Mouse (Mus musculus) MN1 (cell line): ENCODE data around the gene Akap7.

Source experiments
- DNase-seq: peaks from one replicate; pipeline ENCODE4 v3.0.0-alpha.2; 2016; ENCODE audit warnings: low spot score

Akap7 gene

GRCm38 (mm10) chr10:25307770-25308169, at the start of gene Akap7:
Gene Akap7, minus strand, starts transcription at chr10:25307870.
- DNase-seq = no peak

DNA sequence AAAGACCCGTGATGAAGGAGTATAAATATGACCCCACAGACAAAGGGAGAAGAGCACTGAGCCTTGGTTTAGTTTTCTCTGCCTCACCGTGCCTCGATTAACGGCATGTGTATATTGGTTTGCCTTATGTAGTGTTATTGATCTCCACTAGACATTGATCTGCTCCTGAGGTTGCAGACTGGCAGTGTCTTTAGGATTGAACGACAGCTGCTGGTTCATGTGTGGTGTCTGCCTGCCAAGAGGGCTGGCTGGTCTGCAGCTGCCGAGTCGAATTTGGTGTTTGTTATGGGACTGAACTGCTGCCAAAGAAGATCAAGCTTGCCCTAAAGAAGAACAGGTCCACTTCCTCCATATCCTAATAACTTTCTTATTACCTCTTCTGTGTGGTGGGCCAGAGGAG, 46.7 kb upstream of the Akap7 start:
- no peak for DNase-seq

DNA sequence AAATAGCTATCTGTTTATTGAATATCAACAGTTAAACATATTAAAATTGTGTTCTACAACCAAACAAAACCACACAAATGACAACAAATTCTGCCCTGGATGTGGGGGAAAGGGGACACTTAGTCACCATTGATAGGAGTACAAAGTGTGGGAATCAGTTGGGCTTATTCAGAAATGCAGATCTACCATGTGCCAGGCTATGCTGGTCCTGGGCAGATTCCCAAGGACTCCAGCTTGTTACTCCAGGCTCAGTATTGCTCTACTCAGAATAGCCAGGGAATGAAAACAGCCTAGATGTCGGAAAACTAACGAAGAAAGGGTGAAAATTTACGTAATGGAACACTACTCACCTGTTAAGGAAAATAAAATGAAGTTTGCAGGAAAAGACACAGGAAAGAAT, 46.3 kb upstream of the Akap7 start:
- no peak for DNase-seq

DNA sequence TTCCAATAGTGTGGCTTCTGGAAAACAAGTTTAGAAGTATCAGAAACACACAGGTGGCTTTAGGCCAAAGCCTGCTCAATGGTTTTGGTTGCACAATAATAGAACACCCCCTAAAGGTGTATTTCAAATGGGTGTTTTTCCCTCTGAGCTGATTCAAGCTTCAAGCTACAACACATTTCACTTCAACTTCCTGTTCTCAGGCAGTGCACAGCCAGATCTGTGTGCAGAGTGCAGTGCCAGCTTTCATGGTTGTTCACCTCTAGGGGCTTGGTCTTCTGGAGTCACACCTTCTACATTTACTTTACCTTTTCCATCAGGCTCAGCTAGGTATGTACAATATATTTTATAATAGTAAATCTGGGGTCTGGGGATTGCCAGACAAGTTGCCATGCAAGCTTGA, 35.1 kb upstream of the Akap7 start:
- DNase-seq = no peak

- no peak for DNase-seq
These were observed 33.0 kb upstream of the Akap7 start for GRCm38 (mm10) chr10:25340675-25341074.

- DNase-seq = no peak
These were observed 25.9 kb upstream of the Akap7 start for GRCm38 (mm10) chr10:25333390-25334079.

DNA sequence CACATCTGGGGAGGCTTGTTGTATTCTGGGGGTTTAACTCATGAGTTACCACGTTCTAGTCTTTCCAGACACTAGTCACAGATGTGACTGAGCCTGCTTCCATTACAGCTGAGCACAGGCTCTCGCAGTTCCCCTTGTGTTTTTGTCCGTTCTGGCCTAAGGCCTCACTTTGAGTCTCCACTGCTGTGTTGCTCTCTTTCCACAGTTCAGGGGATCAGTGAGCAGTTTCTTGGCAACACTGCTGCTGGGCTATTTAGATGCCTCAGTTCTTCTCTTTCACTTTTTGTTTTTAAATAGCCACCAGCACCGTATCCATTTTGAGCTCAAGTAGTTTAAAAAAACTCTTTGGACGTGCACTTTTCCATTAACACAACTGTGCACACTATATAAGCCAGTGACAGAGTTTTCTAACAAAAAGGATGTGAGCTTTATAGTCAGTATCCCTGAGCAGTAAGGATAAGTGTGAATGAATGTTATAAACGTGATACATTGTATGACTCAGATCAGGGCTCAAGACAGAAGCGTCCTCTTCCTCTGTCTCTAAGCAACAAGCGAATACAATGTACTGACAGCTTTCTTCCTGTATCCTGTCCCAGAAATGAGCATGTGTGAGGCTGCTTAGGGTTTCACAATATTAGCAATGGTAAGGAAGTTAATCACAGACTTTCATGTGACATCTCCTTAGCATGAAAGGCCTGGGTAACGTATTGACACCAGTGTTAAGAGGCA, 23.8 kb upstream of the Akap7 start:
- peak; percentile 37 for DNase-seq

- no peak for DNase-seq
These were observed 22.4 kb upstream of the Akap7 start for GRCm38 (mm10) chr10:25330094-25330493.

DNA sequence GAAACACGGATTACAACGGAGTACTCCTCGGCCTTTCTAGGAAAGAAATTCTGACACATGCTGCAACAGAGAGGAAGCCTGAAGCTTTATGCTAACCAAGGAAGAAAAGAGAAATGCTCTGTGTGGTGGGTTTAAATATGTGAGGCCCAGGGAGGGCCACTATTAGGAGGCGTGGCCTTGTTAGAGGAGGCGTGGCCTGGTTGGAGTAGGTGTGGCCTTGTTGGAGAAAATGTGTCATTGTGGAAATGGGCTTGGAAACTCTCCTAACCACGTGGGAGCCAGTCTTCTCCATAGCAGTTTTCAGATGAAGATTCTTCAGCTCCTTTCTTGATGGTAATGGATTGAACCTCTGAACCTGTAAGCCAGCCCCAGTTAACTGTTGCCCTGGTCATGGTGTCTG, 19.8 kb upstream of the Akap7 start:
- no peak for DNase-seq

DNA sequence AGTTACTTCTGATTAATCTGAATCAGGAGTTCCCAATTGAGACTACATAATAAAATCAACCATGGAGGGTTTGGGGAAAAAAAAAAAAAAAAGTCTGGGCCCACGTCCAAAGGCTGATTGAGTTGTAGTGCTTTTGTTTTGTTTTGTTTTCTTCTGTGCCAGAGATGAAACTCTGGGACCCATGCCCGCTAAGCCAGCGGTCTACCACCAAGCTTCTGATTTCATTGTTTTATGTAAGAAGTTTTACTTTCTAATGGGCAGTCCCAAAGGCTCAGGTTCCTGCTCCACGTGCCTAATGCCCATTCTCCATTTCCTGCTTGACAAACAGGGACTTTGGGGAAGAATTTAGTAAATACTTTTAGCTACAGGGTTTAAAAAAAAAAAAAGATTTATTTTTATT, 18.0 kb upstream of the Akap7 start:
- peak; percentile 76 for DNase-seq

GRCm38 (mm10) chr10:25321198-25321597, 13.5 kb upstream of the Akap7 start:
- DNase-seq = no peak

- no peak for DNase-seq
These were observed 11.9 kb upstream of the Akap7 start for GRCm38 (mm10) chr10:25319531-25319930.

DNA sequence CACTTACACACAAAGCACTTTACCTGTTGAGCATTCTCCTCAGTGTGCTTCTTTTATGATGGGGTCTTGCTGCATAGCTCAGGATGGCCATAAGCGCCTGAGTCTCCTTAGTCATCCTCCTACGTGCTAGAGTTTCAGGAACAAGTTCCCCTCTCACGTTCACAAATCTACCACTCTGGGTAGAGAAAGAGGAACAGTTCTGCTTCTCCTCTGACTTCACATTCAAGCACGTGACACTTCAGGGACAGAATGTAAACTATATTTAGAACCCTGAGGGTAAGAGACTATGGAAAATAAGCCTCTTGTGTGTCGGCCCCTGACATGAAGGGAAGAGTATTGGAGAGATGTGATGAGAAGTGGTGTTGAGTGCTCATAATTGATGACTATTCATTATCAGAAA, 10.7 kb upstream of the Akap7 start:
- no peak for DNase-seq

DNA sequence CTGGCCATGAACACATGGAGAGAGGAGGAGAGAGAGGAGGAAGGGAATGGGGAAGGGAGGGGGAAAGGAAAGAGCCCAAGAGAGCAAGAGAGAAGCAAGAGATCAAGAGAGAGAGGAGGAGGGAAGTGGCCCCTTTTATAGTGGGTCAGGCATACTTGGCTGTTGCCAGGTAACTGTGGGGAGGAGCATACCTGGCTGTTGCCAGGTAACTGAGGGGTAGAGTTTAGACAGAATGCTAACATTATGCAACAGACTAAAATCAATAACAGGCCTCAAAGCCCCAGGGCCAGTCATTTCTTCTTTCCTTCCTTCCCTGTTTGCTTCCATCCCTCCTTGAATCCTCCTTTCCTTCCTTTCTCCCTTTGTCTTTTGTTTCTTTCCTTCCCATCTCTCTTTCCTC, 10.0 kb upstream of the Akap7 start:
- DNase-seq = no peak

- DNase-seq = no peak
These were observed 6.3 kb upstream of the Akap7 start for GRCm38 (mm10) chr10:25313856-25314584.

GRCm38 (mm10) chr10:25311554-25312212, 4.0 kb upstream of the Akap7 start:
- DNase-seq = peak; percentile 53

DNA sequence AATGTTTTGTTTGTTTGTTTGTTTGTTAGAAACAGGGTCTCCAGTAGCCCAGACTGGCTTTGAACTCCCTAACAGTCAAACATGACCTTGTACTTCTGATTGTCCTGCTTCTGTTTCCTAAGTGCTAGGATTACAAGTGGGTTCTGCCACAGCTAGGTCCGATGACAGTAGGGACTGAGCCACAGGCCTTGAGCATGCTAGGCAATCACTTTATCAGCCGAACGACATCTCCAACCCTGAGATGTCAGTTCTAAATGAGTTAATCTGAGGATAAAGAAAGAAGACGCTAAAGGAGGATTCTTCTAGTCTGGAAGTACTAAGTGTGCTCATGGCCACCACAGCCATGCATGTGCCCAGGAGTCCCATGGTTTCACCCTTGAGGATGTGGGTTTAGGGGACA, 3.1 kb upstream of the Akap7 start:
- DNase-seq = no peak

GRCm38 (mm10) chr10:25309996-25310395, 2.3 kb upstream of the Akap7 start:
- DNase-seq = no peak

DNA sequence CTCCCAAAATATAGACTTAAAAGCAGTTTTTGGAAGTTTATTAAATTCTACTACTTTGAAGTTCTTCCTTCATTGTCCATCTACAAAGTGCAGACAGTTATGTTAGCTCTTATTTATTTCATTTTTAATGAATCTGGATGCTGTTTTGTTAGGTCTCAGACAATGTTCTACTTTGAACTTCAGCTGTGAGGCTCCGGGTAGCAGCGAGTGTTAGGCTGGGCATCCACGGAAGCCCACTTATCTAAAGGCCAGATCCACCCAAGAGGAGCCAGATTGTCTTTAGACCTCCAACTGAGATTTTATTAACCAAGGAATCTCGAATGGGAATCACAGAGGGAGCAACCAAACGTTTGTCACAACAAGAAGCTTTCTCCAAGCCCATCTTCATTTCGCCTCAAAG, 2.5 kb downstream of the Akap7 start:
- DNase-seq = no peak

DNA sequence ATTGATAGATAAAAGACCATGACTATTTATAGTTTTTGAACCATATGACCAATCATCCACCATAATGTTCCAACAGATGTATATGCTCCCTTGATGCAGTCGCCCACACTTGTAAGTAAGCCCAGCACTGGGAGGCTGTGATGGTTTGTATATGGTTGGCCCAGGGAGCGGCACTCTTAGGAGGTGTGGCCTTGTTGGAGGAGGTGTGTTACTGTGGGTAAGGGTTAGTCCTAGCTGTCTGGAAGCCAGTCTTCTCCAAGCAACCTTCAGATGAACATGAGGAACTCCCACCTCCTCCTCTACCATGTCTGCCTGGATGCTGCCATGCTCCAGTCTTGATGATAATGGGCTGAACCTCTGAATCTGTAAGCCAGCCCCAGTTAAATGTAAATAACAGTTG, 3.1 kb downstream of the Akap7 start:
- DNase-seq = no peak

- no peak for DNase-seq
These were observed 8.6 kb downstream of the Akap7 start for GRCm38 (mm10) chr10:25299031-25299529.

- DNase-seq = no peak
These were observed 9.4 kb downstream of the Akap7 start for GRCm38 (mm10) chr10:25298264-25298671.
